Mouse (Mus musculus) stomach, embryonic 15.5 days (tissue): ENCODE measurements around the gene 2900026A02Rik. TPM values are rescaled to one million over a fixed set of nuclear protein-coding genes. Genes with fewer than 3 reads are reported as not detected.
A peak's percentile ranks its signal among the peaks of the same experiment; 100 is the strongest.

ENCODE experiments used
- ATAC-seq: fragments of 200-750 bp; cut with Nextera tagmentation; 2 replicates; pipeline ENCODE4 v1.8.0; 2017; ENCODE audit warnings: low read depth, moderate number of reproducible peaks, moderate TSS enrichment; ENCODE audit not compliant: insufficient read depth, low FRiP score
- H3K27ac ChIP-seq: fragments of 300-500 bp; sonication (generic); 2 replicates; pipeline ENCODE4 v1.5.1; 2015; ENCODE audit warnings: mild to moderate bottlenecking, inconsistent platforms
- H3K27me3 ChIP-seq: fragments of 300-500 bp; sonication (generic); replicated peaks from 2 replicates; pipeline ENCODE4 v1.6.1; 2015; ENCODE audit warnings: inconsistent platforms
- H3K36me3 ChIP-seq: fragments of 300-500 bp; sonication (generic); 2 replicates; pipeline ENCODE4 v1.6.1; 2015; ENCODE audit warnings: inconsistent platforms
- H3K4me1 ChIP-seq: fragments of 300-500 bp; sonication (generic); 2 replicates; pipeline ENCODE4 v1.6.1; 2015; ENCODE audit warnings: inconsistent platforms
- H3K4me2 ChIP-seq: fragments of 300-500 bp; sonication (generic); 2 replicates; pipeline ENCODE4 v1.6.1; 2015; ENCODE audit warnings: mild to moderate bottlenecking, inconsistent platforms
- H3K4me3 ChIP-seq: fragments of 300-500 bp; sonication (generic); replicated peaks from 2 replicates; pipeline ENCODE4 v1.5.1; 2015; ENCODE audit warnings: inconsistent platforms
- H3K9ac ChIP-seq: fragments of 300-500 bp; sonication (generic); 2 replicates; pipeline ENCODE4 v1.6.1; 2015; ENCODE audit warnings: inconsistent platforms
- H3K9me3 ChIP-seq: fragments of 300-500 bp; sonication (generic); 2 replicates; pipeline ENCODE4 v1.6.1; 2016; ENCODE audit warnings: inconsistent platforms
- WGBS: fragments of 180-500 bp; shearing (Covaris S2); methylation state at CpG from one replicate; pipeline ENCODE4 v1.1.7; 2015; 5-methylcytosine and 5-hydroxymethylcytosine counted together
- polyA plus RNA-seq: library from polyadenylated mRNA; unstranded; fragments of >200 nt; fragmentation: Nextera tagmentation; extraction: Ambion mirVana; gene quantifications from 2 replicates; pipeline ENCODE4 v1.2.1, GENCODE M21; 2015

2900026A02Rik gene
- polyA plus RNA-seq, 1 experiment from 2014 or later, result 12.6 TPM

- Histone ChIP-seq H3K9me3 (no peaks in the 10 kb centered on the region), H3K4me3 (no peak overlapping the region), H3K4me2 (no peak overlapping the region), H3K4me1 (peaks cover 9% of the 10 kb centered on the region), H3K27ac (no peak overlapping the region), H3K9ac (no peak overlapping the region), H3K27me3 (no peaks in the 10 kb centered on the region), H3K36me3 (no peaks in the 10 kb centered on the region)
- WGBS, result 10% methylated on average over 5 of the region's 5 CpGs
- ATAC-seq, result no peak; the same call in 1 of the 2 replicates
These were observed 179.4 kb downstream of the 2900026A02Rik start for GRCm38 (mm10) chr5:113041567-113042071.

- Histone ChIP-seq H3K4me1 (peaks cover 9% of the 10 kb centered on the region), H3K4me2 (no peak overlapping the region), H3K9me3 (no peaks in the 10 kb centered on the region), H3K27me3 (no peaks in the 10 kb centered on the region), H3K4me3 (no peak overlapping the region), H3K9ac (no peak overlapping the region), H3K36me3 (no peaks in the 10 kb centered on the region), H3K27ac (no peak overlapping the region)
- peak; percentile 23; the same call in 1 of the 2 replicates for ATAC-seq
- 55% methylated on average over 6 of the region's 6 CpGs for WGBS
These were observed 180.3 kb downstream of the 2900026A02Rik start for GRCm38 (mm10) chr5:113040776-113041175.

- WGBS, result 80% methylated on average over 6 of the region's 6 CpGs
- no peak for ATAC-seq
- Histone ChIP-seq H3K9me3 (no peaks in the 10 kb centered on the region), H3K4me2 (no peak overlapping the region), H3K27ac (no peak overlapping the region), H3K4me1 (peaks cover 14% of the 10 kb centered on the region), H3K27me3 (no peaks in the 10 kb centered on the region), H3K9ac (no peak overlapping the region), H3K4me3 (no peak overlapping the region), H3K36me3 (no peaks in the 10 kb centered on the region)
These were observed 182.4 kb downstream of the 2900026A02Rik start for GRCm38 (mm10) chr5:113038601-113039000.

Other genes starting within 250 kb of the 2900026A02Rik start
- gene Grk3, start 205.4 kb downstream of the 2900026A02Rik start, polyA plus RNA-seq, result 13.6 and 13.8 TPM in 2 replicates
- not detected in 2 replicates for gene Crybb2, start 151.1 kb downstream of the 2900026A02Rik start, polyA plus RNA-seq
- 1.1 and 1.2 TPM in 2 replicates for gene Crybb3, start 139.7 kb downstream of the 2900026A02Rik start, polyA plus RNA-seq
- 0.48 and 0.57 TPM in 2 replicates for gene Tmem211, start 5.7 kb upstream of the 2900026A02Rik start, polyA plus RNA-seq
- 6.9 and 8.8 TPM in 2 replicates for gene Sgsm1, start 89.5 kb upstream of the 2900026A02Rik start, polyA plus RNA-seq
- not detected in 2 replicates for gene Aym1, start 136.1 kb upstream of the 2900026A02Rik start, polyA plus RNA-seq